Mouse (Mus musculus) hindbrain, embryonic 15.5 days (tissue): ENCODE measurements around the gene Arhgap20. TPM values are rescaled to one million over a fixed set of nuclear protein-coding genes. Genes with fewer than 3 reads are reported as not detected.
A peak's percentile ranks its signal among the peaks of the same experiment; 100 is the strongest.

Experiments
- ATAC-seq: fragments of 200-750 bp; cut with Nextera tagmentation; 2 replicates; pipeline ENCODE4 v1.8.0; 2017; ENCODE audit warnings: low read depth, moderate number of reproducible peaks, moderate TSS enrichment; ENCODE audit not compliant: low FRiP score
- H3K27ac ChIP-seq: fragments of 300-500 bp; sonication (generic); replicated peaks from 2 replicates; pipeline ENCODE4 v1.5.1; 2015; ENCODE audit warnings: mild to moderate bottlenecking, inconsistent platforms
- H3K27me3 ChIP-seq: fragments of 300-500 bp; sonication (generic); 2 replicates; pipeline ENCODE4 v1.6.1; 2015; ENCODE audit warnings: control low read depth, inconsistent platforms
- H3K36me3 ChIP-seq: fragments of 300-500 bp; sonication (generic); 2 replicates; pipeline ENCODE4 v1.6.1; 2015; ENCODE audit warnings: control low read depth, inconsistent platforms
- H3K4me1 ChIP-seq: fragments of 300-500 bp; sonication (generic); replicated peaks from 2 replicates; pipeline ENCODE4 v1.6.1; 2015; ENCODE audit warnings: control low read depth, inconsistent platforms
- H3K4me2 ChIP-seq: fragments of 300-500 bp; sonication (generic); 2 replicates; pipeline ENCODE4 v1.6.1; 2015; ENCODE audit warnings: moderate library complexity, mild to moderate bottlenecking, inconsistent platforms
- H3K4me3 ChIP-seq: fragments of 300-500 bp; sonication (generic); 2 replicates; pipeline ENCODE4 v1.5.1; 2015; ENCODE audit warnings: mild to moderate bottlenecking, inconsistent platforms
- H3K9ac ChIP-seq: fragments of 300-500 bp; sonication (generic); 2 replicates; pipeline ENCODE4 v1.6.1; 2015; ENCODE audit warnings: inconsistent platforms
- H3K9me3 ChIP-seq: fragments of 300-500 bp; sonication (generic); 2 replicates; pipeline ENCODE4 v1.6.1; 2016; ENCODE audit warnings: control low read depth, inconsistent platforms
- WGBS: fragments of 180-500 bp; shearing (Covaris S2); methylation state at CpG from one replicate; pipeline ENCODE4 v1.1.7; 2015; 5-methylcytosine and 5-hydroxymethylcytosine counted together
- polyA plus RNA-seq: library from polyadenylated mRNA; unstranded; fragments of >200 nt; fragmentation: Nextera tagmentation; extraction: Ambion mirVana; gene quantifications from 2 replicates; pipeline ENCODE4 v1.2.1, GENCODE M21; 2015

Arhgap20 gene
- polyA plus RNA-seq, 1 experiment from 2014 or later, result 21.9 TPM

- Histone ChIP-seq H3K4me1 (peaks cover 28% of the 10 kb centered on the region), H3K4me3 (peak overlapping the region; percentile 97), H3K36me3 (no peaks in the 10 kb centered on the region), H3K9ac (peak overlapping the region; percentile 98), H3K27ac (peak overlapping the region; percentile 97), H3K27me3 (no peaks in the 10 kb centered on the region), H3K4me2 (peak overlapping the region; percentile 94), H3K9me3 (no peaks in the 10 kb centered on the region)
- under 1% methylated on average over 29 of the region's 29 CpGs for WGBS
- ATAC-seq, result peak; percentile 23; the same call in 1 of the 2 replicates
These were observed 1.3 kb downstream of the Arhgap20 start for GRCm38 (mm10) chr9:51766175-51767062.

- Histone ChIP-seq H3K27me3 (no peaks in the 10 kb centered on the region), H3K9me3 (no peaks in the 10 kb centered on the region), H3K4me1 (peaks cover 4% of the 10 kb centered on the region; the same call in 1 of the 2 replicates), H3K4me3 (no peak overlapping the region), H3K4me2 (no peak overlapping the region), H3K36me3 (no peaks in the 10 kb centered on the region), H3K27ac (no peak overlapping the region), H3K9ac (no peak overlapping the region)
- no peak for ATAC-seq
- WGBS, result 87% methylated on average over 3 of the region's 3 CpGs
These were observed 9.1 kb downstream of the Arhgap20 start for GRCm38 (mm10) chr9:51774201-51774600.

GRCm38 (mm10) chr9:51776459-51776858 lies 11.3 kb downstream of the Arhgap20 start:
- WGBS, result 72% methylated on average over 2 of the region's 2 CpGs

DNA sequence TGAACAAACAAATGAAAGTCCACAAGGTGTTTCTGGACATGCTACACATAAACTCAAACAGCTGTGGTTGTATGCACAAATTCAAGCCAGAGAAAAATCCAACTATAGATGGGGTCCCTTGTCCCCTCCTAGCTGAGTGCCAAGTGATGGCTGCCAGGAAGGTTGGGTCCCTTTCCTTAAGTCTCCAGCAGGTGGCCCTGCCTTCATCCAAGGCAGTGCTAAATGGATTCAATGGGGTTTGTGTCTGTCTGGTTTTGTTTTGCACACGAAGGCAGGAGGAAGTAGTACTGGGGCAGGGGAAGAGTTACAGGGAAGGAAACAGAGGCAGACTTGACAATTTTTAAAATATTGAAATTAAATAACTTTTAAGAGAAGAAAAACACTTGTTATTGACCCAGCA lies 12.0 kb downstream of the Arhgap20 start:
- H3K9me3 ChIP-seq, result no peaks in the 10 kb centered on the region
- H3K27ac ChIP-seq, result no peak overlapping the region
- 10% methylated on average over 1 of the region's 1 CpGs for WGBS
- no peak overlapping the region for H3K4me3 ChIP-seq
- ATAC-seq, result no peak
- no peak overlapping the region for H3K4me2 ChIP-seq
- no peaks in the 10 kb centered on the region for H3K27me3 ChIP-seq
- H3K9ac ChIP-seq, result no peak overlapping the region
- peaks cover 4% of the 10 kb centered on the region; the same call in 1 of the 2 replicates for H3K4me1 ChIP-seq
- H3K36me3 ChIP-seq, result no peaks in the 10 kb centered on the region

More at GRCm38 (mm10) chr9:51776459-51776858, 11.3 kb downstream of the Arhgap20 start:
- Histone ChIP-seq H3K27me3 (no peaks in the 10 kb centered on the region), H3K27ac (no peak overlapping the region), H3K4me1 (peaks cover 4% of the 10 kb centered on the region; the same call in 1 of the 2 replicates), H3K36me3 (no peaks in the 10 kb centered on the region), H3K9ac (no peak overlapping the region), H3K4me3 (no peak overlapping the region), H3K4me2 (no peak overlapping the region), H3K9me3 (no peaks in the 10 kb centered on the region)
- ATAC-seq, result no peak

DNA sequence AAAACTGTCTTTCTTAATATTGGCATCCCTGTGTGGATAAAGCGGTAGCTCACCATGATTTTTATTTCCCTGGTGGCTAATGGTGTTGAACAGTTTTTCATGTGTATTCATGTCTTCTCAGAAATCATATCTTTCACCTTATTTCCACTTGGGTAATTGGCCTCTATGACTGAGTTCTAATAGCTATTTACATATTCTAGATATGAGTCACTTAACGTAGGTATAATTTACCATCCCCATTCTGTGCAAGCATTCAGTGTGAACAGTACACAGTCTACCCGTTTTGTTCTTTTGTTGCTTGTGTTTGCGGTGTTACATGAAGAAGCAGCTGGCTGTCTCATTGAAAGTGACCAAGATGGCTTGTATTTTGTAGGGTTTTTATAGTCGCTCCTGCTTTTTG lies 14.1 kb downstream of the Arhgap20 start:
- 78% methylated on average over 5 of the region's 5 CpGs for WGBS
- Histone ChIP-seq H3K27ac (no peak overlapping the region), H3K27me3 (no peaks in the 10 kb centered on the region), H3K4me2 (no peak overlapping the region), H3K9ac (no peak overlapping the region), H3K4me3 (no peak overlapping the region), H3K4me1 (no peaks in the 10 kb centered on the region; the same call in 1 of the 2 replicates), H3K36me3 (no peaks in the 10 kb centered on the region), H3K9me3 (no peaks in the 10 kb centered on the region)
- ATAC-seq, result no peak

DNA sequence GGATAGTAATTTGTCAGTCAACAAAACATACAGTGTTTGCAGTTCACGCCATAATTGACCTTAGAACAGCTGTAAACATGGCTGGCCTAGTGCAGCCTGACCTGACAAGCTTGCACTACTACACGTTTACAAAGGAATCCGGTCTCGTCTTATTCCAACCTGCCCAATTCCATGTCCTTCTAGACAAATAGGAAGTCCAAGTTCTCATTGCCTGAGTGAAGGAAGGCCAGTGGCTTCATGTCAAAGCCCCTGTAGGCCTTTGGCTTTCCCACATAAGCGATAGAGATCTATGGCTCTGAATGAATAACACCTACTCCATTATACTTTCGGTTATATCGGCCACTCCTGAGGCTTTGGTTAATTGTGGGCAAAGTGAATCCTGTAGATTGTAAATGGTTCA lies 16.0 kb downstream of the Arhgap20 start:
- H3K4me1 ChIP-seq, result no peaks in the 10 kb centered on the region; the same call in 1 of the 2 replicates
- no peak overlapping the region for H3K9ac ChIP-seq
- no peak overlapping the region for H3K27ac ChIP-seq
- H3K36me3 ChIP-seq, result no peaks in the 10 kb centered on the region
- no peak overlapping the region for H3K4me3 ChIP-seq
- H3K27me3 ChIP-seq, result no peaks in the 10 kb centered on the region
- WGBS, result 88% methylated on average over 7 of the region's 7 CpGs
- no peak for ATAC-seq
- no peak overlapping the region for H3K4me2 ChIP-seq
- no peaks in the 10 kb centered on the region for H3K9me3 ChIP-seq

DNA sequence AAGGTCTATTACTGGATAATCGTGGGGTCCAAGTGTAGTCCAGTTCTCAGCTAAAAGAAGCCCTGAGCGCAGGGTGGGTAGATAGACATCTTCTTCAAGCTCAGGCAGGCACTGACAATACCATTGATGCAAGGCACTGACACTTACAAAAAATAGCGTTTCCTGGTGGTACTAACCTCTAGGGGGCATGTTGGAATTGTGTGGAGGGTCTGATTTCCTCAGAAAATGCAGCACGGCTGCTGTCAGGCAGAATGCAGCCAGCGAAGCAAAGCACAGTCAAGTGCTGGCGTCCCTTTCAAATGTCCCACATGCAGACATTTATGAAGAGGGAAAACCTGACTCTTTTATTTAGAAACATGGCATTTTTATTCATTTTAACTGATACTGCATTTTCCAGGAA lies 22.2 kb downstream of the Arhgap20 start:
- Histone ChIP-seq H3K4me2 (no peak overlapping the region), H3K27me3 (no peaks in the 10 kb centered on the region), H3K4me1 (no peaks in the 10 kb centered on the region; the same call in 1 of the 2 replicates), H3K27ac (no peak overlapping the region), H3K4me3 (no peak overlapping the region), H3K9ac (no peak overlapping the region), H3K9me3 (no peaks in the 10 kb centered on the region), H3K36me3 (peaks cover 6% of the 10 kb centered on the region; the same call in 1 of the 2 replicates)
- 29% methylated on average over 6 of the region's 6 CpGs for WGBS
- no peak for ATAC-seq

- H3K9me3 ChIP-seq, result no peaks in the 10 kb centered on the region
- WGBS, result 71% methylated on average over 1 of the region's 1 CpGs
- no peaks in the 10 kb centered on the region for H3K4me1 ChIP-seq
- no peaks in the 10 kb centered on the region for H3K27me3 ChIP-seq
- no peak overlapping the region for H3K4me3 ChIP-seq
- no peak overlapping the region for H3K9ac ChIP-seq
- peaks cover 6% of the 10 kb centered on the region; the same call in 1 of the 2 replicates for H3K36me3 ChIP-seq
- no peak overlapping the region for H3K27ac ChIP-seq
- H3K4me2 ChIP-seq, result no peak overlapping the region
- no peak for ATAC-seq
These were observed 23.3 kb downstream of the Arhgap20 start for GRCm38 (mm10) chr9:51788466-51788865.

DNA sequence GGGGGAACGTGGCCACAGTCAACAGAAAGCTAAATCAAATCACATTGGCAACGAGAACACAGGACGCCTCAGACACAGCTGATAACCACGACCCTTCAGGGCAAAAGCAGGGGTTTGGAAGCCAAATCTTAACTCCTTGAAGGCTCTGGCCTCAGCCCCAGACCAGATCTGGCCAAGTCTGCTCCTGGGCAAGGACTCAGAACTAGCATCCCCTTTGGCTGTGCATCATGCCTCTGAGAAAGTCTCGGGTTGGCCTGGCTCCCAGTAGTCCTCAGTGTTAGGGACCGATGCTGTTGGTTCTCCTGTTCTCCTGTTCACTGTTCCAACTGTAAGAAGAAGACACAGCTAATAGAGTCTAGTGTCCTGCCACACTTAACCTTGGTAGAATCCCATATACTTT lies 30.1 kb downstream of the Arhgap20 start:
- no peak for ATAC-seq
- H3K9ac ChIP-seq, result no peak overlapping the region
- no peak overlapping the region for H3K4me2 ChIP-seq
- H3K4me1 ChIP-seq, result no peaks in the 10 kb centered on the region
- no peaks in the 10 kb centered on the region for H3K9me3 ChIP-seq
- no peaks in the 10 kb centered on the region for H3K27me3 ChIP-seq
- no peak overlapping the region for H3K4me3 ChIP-seq
- no peak overlapping the region for H3K27ac ChIP-seq
- 68% methylated on average over 6 of the region's 6 CpGs for WGBS
- no peaks in the 10 kb centered on the region for H3K36me3 ChIP-seq

- Histone ChIP-seq H3K9ac (no peak overlapping the region), H3K36me3 (no peaks in the 10 kb centered on the region), H3K4me2 (no peak overlapping the region)
These were observed 33.1 kb downstream of the Arhgap20 start for GRCm38 (mm10) chr9:51798251-51798650.

DNA sequence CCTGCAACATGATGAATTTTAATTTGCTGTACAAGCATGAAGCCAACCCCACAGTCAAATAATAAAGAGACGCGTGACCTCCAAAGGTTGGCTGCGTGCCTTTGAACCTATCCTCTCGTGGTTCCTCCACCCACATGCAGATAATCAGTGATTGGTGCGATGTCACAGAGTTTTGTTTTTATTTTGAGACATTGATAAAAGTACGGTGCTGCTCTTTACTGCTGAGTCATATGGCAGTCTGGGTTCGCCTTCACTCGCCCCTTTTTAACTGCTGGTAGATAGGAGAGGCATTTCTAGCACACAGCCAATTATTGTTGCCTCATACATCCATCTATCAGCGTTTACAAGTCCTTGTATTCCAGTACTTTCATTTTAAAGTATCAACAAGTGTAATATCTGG lies 34.0 kb downstream of the Arhgap20 start:
- H3K36me3 ChIP-seq, result no peaks in the 10 kb centered on the region

More at GRCm38 (mm10) chr9:51798251-51798650, 33.1 kb downstream of the Arhgap20 start:
- Histone ChIP-seq H3K9me3 (no peaks in the 10 kb centered on the region), H3K4me3 (no peak overlapping the region), H3K27me3 (no peaks in the 10 kb centered on the region), H3K27ac (no peak overlapping the region), H3K4me1 (no peaks in the 10 kb centered on the region)
- 91% methylated on average over 5 of the region's 5 CpGs for WGBS
- no peak for ATAC-seq

DNA sequence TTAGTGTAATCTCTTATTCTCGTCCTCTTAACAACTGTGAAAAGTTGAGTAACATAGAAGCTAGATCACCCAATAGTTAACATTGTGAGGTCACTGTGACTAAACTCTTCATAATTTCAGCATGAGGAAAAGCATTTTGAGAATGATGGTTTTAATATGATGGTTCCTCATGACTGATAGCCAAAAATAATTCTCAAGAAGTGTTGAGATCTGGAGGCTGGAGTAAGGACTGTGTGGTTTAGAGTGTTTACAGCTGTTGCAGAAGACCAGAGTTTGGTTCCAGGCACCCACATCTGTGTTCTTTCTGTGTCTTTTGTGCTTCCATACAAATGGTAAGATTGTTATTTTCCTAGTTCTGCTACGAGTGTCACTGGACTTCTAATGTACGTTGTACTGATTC lies 42.1 kb downstream of the Arhgap20 start:
- Histone ChIP-seq H3K4me2 (no peak overlapping the region), H3K9me3 (no peaks in the 10 kb centered on the region), H3K27me3 (no peaks in the 10 kb centered on the region), H3K9ac (no peak overlapping the region), H3K36me3 (no peaks in the 10 kb centered on the region), H3K27ac (no peak overlapping the region), H3K4me1 (no peaks in the 10 kb centered on the region), H3K4me3 (no peak overlapping the region)
- ATAC-seq, result no peak
- WGBS, result 74% methylated on average over 3 of the region's 3 CpGs

More for the DNA sequence above, 34.0 kb downstream of the Arhgap20 start:
- no peak overlapping the region for H3K9ac ChIP-seq
- no peaks in the 10 kb centered on the region for H3K4me1 ChIP-seq
- no peak for ATAC-seq
- H3K4me2 ChIP-seq, result no peak overlapping the region
- H3K4me3 ChIP-seq, result no peak overlapping the region
- H3K27me3 ChIP-seq, result no peaks in the 10 kb centered on the region
- H3K27ac ChIP-seq, result no peak overlapping the region
- WGBS, result 90% methylated on average over 9 of the region's 9 CpGs
- H3K9me3 ChIP-seq, result no peaks in the 10 kb centered on the region
